Mouse (Mus musculus): ENCODE data around the gene Syngr3. TPM values are rescaled to one million over a fixed set of nuclear protein-coding genes. Genes with fewer than 3 reads are reported as not detected.
A peak's percentile ranks its signal among the peaks of the same experiment; 100 is the strongest.
"Not testable (repeated sequence)": the region's sequence is repeated elsewhere in the genome, so short reads cannot be mapped to it uniquely, and the experiment has no call there.

The Syngr3 gene
- total RNA-seq, 2 experiments from 2014 or later: not detected

DNA sequence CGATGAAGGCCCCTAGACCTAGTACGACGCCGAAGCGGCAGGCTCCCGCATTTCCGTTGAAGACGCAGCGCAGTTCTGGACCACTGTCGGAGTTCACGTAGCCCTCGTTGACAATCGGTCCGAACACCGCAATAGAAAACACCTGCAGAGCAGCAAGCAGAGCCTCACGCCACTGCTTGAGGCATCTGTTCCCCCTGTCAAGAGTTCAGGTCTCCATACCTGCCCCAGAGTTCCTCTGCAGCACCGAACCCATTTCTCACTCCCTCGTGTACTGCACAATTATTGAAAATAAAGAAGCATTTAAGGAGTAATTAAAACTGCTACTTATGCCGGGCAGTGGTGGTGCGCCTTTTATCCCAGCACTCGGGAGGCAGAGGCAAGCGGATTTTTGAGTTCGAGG lies 2.2 kb downstream of the Syngr3 start:
- intact Hi-C loops (cut with DNase I; ENCODE audit: low total_unique reads): no loop called here
- no peak for DNase-seq

GRCm38 (mm10) chr17:24687146-24687595 lies 2.6 kb downstream of the Syngr3 start:
- intact Hi-C loops (cut with DNase I; ENCODE audit: low total_unique reads): no loop called here
- DNase-seq: no peak

DNA sequence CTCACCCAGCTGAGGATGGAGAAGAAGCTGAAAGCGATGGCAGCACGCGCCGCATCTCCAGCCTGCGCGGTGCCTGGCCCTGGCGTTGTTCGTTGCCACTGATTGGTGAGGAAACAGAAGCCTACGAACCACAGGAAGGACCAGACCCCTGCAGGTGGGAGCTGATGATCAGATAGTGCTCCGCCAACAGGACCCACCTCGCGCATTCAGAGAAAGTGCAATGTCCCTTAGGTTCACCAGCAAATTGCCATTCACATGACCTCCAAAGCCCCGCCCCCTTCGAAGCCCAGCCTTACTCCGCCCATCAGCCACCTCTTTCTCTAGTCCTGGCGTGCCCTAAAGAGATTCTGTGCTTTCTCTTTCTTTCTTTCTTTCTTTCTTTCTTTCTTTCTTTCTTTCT lies 3.2 kb downstream of the Syngr3 start:
- DNase-seq: no peak

GRCm38 (mm10) chr17:24677500-24678080 lies 12.2 kb downstream of the Syngr3 start:
- intact Hi-C loops (cut with DNase I; ENCODE audit: low total_unique reads): no loop called here
- no peak for DNase-seq

More for the DNA sequence above, 3.2 kb downstream of the Syngr3 start:
- intact Hi-C loops (cut with DNase I; ENCODE audit: low total_unique reads): no loop called here

- intact Hi-C loops (cut with DNase I; ENCODE audit: low total_unique reads): no loop called here
- DNase-seq: no peak
Measured at GRCm38 (mm10) chr17:24676877-24677276, 12.9 kb downstream of the Syngr3 start.

DNA sequence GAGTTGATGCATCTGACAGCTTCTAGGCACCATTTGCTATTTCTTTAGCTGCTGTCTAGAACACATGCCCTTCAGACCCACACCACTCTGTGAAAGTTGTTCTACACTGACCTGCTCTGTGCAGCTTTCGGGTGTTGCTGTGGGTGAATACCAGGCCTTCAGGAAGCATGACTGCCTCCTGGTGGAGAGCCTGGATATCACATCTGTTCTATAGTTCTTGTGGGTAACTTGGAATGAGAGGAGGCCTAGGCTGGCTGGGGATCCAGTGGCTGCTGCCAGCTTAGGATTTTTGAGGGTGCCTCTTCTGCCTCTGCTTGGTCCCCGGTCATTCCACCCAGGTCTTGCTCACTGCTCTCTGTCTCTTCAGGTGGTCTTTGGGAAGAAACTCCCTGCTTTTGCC lies 13.6 kb downstream of the Syngr3 start:
- peak; percentile 62 for DNase-seq
- intact Hi-C loops (cut with DNase I; ENCODE audit: low total_unique reads): no loop called here

DNA sequence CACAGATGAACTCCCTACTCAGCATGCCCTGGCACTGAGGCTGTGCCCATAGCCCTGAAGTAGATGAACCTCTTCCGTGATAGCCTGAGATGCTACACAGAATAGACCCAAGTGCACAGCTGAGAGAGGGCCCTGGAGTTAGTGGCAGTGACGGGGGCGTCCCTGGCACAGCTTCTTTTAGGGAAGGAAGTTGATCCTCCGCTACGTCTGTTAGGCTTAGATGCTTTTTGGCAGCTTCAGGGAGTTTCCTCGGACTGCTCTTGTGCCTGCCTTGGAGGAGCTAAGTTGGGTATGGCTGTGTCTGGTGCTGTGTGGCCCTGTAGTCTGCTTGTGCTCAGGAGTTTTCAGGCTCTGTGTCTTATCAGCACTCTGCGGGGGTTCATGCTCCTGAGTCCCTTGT lies 15.5 kb downstream of the Syngr3 start:
- no peak for DNase-seq
- intact Hi-C loops (cut with DNase I; ENCODE audit: low total_unique reads): no loop called here

DNA sequence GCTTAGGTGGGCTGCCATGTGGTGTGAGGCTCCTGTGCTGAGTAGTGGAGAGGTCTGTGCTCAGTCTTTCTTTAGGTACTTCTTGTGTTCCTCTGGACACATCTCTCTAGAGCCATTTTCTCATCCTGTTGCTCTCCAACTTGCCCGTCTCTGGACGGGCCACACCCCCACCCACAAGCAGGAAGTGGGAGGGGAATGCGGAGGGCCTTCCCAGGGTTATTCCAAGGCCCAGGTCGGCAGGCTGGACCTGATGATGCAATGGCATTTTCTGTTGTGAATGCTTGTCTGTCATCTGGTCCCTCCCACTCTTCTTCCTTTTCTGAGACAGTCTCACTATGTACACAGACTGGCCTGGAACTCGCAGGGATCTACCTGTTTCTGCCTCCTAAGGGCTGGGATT lies 17.6 kb downstream of the Syngr3 start:
- intact Hi-C loops (cut with DNase I; ENCODE audit: low total_unique reads): no loop called here
- DNase-seq: peak; percentile 48

DNA sequence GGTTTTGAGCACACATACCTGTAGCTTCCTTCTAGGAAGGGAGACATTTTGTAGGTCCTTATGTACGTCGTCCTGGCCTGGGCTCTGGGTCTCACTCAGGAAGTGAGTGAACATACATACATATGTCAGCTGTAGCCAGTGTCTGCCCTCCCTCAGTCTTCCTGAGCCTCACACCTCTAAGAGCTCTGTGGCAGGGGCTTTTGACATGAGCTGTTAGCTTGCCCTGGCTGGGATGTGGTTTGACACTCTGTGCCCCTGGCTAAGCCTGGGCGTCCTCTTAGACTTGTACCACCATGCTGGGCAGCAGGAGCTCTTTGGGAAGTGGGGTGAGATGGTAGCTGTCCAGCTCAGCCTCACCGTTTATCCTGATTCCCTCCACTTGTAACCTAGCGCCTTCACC lies 18.4 kb downstream of the Syngr3 start:
- intact Hi-C loops (cut with DNase I; ENCODE audit: low total_unique reads): no loop called here
- DNase-seq: no peak

DNA sequence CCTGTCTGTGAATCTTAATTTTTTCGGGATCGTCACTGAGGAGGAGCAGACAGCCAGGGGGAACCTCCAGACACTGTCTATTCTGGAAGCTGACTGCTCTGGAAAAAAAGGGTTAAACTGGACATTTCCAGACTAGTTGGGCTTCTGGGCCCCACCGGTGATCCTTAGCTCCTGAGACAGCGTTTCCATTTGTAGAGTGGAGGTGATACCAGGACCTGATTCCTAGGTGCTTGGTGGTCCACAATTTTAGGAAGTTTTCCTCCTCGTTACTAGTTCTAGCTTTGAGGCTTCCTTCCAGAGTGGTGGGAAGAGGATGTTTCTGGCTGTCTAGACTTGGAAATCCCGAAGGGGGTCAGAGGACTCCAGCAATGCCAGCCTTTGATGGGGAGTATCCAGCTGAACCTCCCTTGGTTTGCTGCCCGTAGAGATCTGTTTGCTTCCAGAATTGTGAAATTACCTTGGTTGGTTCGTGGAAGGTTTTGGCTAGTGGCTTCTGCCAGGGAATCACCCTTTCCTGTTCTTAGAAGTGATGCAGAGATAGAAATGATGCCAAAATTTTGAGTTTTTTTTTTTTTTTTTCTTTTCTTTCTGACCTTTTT lies 19.4 kb downstream of the Syngr3 start:
- intact Hi-C loops (cut with DNase I; ENCODE audit: low total_unique reads): no loop called here

DNA sequence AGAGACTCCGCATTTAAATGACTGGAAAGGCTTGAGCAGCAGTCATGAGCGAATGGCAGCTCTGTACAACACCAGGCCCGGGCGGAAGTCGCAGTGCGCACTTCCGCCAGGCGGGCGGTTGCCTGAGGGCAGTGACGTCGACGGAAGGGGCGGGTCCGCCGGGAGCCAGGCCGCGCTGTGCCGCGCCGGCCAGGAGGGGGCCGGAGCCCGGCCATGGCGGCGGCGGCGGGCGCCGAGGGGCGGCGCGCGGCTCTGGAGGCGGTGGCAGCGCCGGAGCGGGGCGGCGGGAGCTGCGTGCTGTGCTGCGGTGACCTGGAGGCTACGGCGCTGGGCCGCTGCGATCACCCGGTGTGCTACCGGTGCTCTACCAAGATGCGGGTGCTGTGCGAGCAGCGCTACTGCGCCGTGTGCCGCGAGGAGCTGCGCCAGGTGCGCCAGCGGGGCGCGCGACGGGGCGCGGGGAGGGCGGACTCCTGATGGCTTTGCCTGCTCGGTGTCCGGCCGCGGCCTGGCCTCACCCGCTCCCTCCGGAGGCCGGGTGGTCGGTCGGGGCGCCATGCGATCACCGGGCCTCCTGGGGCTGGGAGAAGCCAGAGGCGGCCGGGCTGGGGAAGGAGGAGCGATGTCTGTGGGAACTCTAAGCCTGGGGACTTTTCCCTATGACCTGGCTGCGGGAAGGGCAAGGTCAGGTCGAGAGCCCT lies 20.1 kb downstream of the Syngr3 start, which contains the start of gene Zfp598:
TSS of gene Zfp598 (plus strand) at position 143 of the 701 bp plus-strand sequence.
- intact Hi-C loops (cut with DNase I; ENCODE audit: low total_unique reads): no loop called here
- DNase-seq: peak; percentile 97

More for the DNA sequence above, 19.4 kb downstream of the Syngr3 start:
- no peak for DNase-seq

- intact Hi-C loops (cut with DNase I; ENCODE audit: low total_unique reads); DNase-seq: not testable (repeated sequence)
Measured at GRCm38 (mm10) chr17:24669214-24669544, 20.6 kb downstream of the Syngr3 start.

GRCm38 (mm10) chr17:24667416-24667815 lies 22.3 kb downstream of the Syngr3 start:
- intact Hi-C loops (cut with DNase I; ENCODE audit: low total_unique reads): no loop called here
- no peak for DNase-seq

DNA sequence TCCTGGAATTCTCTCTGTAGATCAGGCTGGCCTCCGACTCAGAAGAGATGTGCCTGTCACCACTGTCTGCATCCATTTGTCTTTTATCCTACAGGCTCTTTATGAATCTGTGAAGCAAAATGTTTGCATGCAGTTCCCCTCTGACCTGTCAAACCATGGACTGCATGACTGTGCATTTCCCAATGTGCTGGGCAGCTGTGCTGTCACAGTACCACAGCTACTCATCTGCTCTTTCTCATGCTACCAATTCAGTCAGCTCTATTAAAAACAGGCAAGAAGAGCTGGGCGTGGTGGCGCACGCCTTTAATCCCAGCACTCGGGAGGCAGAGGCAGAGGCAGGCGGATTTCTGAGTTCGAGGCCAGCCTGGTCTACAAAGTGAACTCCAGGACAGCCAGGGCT lies 22.7 kb downstream of the Syngr3 start:
- intact Hi-C loops (cut with DNase I; ENCODE audit: low total_unique reads): not testable (repeated sequence)

GRCm38 (mm10) chr17:24658017-24658758 lies 31.6 kb downstream of the Syngr3 start, which contains the start of gene Npw:
Gene Npw (minus strand): TSS chr17:24658457.
- intact Hi-C loops (cut with DNase I; ENCODE audit: low total_unique reads): no loop called here
- no peak for DNase-seq

More for the DNA sequence above, 22.7 kb downstream of the Syngr3 start:
- not testable (repeated sequence) for DNase-seq

GRCm38 (mm10) chr17:24654969-24655368 lies 34.8 kb downstream of the Syngr3 start:
- intact Hi-C loops (cut with DNase I; ENCODE audit: low total_unique reads): loop anchor here (5.0 kb wide), 1 partner anchor 123 kb away; the partner anchor contains the start of gene Rab26
- no peak for DNase-seq

GRCm38 (mm10) chr17:24653967-24654710 lies 35.6 kb downstream of the Syngr3 start:
- peak; percentile 78 for DNase-seq
- intact Hi-C loops (cut with DNase I; ENCODE audit: low total_unique reads): loop anchor here (5.0 kb wide), 1 partner anchor 122 kb away; the partner anchor contains the start of gene Rab26

DNA sequence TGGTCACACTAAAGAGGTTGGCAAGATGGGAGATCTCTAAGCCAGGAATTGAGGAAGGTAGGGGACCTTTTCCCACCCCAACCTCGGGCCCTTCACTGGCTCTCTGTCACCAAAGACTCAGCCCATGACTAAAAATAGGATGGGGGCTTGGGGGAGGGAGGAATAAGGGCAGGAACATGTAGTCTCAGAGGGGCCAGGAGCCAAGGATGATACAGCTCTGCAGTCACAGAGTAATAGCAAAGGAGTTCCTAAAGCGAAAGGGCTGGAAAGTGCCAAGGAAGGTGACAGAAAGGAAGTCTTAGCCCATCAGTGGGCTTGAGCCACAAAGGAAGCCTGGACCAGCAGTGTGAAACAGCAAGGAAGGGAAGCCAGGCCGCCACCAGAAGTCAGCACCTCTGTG lies 37.9 kb downstream of the Syngr3 start:
- intact Hi-C loops (cut with DNase I; ENCODE audit: low total_unique reads): loop anchor here (5.0 kb wide), 1 partner anchor 120 kb away; the partner anchor contains the start of gene Rab26

GRCm38 (mm10) chr17:24650766-24651165 lies 39.0 kb downstream of the Syngr3 start:
- intact Hi-C loops (cut with DNase I; ENCODE audit: low total_unique reads): loop anchor here (5.0 kb wide), 1 partner anchor 118 kb away; the partner anchor contains the start of gene Rab26
- DNase-seq: no peak

More for the DNA sequence above, 37.9 kb downstream of the Syngr3 start:
- no peak for DNase-seq

Measured in gastrocnemius, postnatal 14 days (tissue).